Mouse (Mus musculus) MEL (cell line): ENCODE data around the gene Ezr. TPM values are rescaled to one million over a fixed set of nuclear protein-coding genes. Genes with fewer than 3 reads are reported as not detected.

ENCODE experiments used
- DNase-seq: peaks from one replicate; pipeline ENCODE4 v3.0.0; 2011; ENCODE audit warnings: low read depth, low spot score
- H3K27ac ChIP-seq: 2 replicates; pipeline ENCODE4 v1.5.1; 2012; ENCODE audit warnings: low read depth, mild to moderate bottlenecking, control low read depth, low read length, moderate library complexity; ENCODE audit not compliant: control insufficient read depth
- H3K27me3 ChIP-seq, 2 experiments: fragments of 150-350 bp in 1 of 2; sonication (generic) in 1 of 2; 2 replicates each; pipeline ENCODE4 v1.6.1; 2012; ENCODE audit warnings: low read length in 2 of 2, mild to moderate bottlenecking in 2 of 2, improper control_type of control experiment in 1 of 2, moderate library complexity in 1 of 2; ENCODE audit not compliant: insufficient read depth in 2 of 2, control insufficient read depth in 1 of 2
- H3K36me3 ChIP-seq, 2 experiments: 2 replicates each; pipeline ENCODE4 v1.6.1; 2012 to 2014; ENCODE audit warnings: low read length in 2 of 2, improper control_type of control experiment in 1 of 2, inconsistent platforms in 1 of 2, mild to moderate bottlenecking in 1 of 2; ENCODE audit not compliant: insufficient read depth in 2 of 2, control insufficient read depth in 1 of 2
- H3K4me1 ChIP-seq, 2 experiments: fragments of 150-350 bp in 1 of 2; sonication (generic) in 1 of 2; 2 replicates each; pipeline ENCODE4 v1.6.1; 2012; ENCODE audit warnings: low read length in 2 of 2, improper control_type of control experiment in 1 of 2, mild to moderate bottlenecking in 1 of 2; ENCODE audit not compliant: insufficient read depth in 2 of 2, control insufficient read depth in 1 of 2
- H3K4me3 ChIP-seq, 2 experiments: fragments of 150-350 bp in 1 of 2; sonication (generic) in 1 of 2; 2 replicates each; pipeline ENCODE4 v1.5.1; 2012; ENCODE audit warnings: low read depth in 2 of 2, low read length in 2 of 2, mild to moderate bottlenecking in 2 of 2, moderate library complexity in 2 of 2, control low read depth in 1 of 2, improper control_type of control experiment in 1 of 2; ENCODE audit not compliant: control insufficient read depth in 1 of 2, insufficient read depth in 1 of 2
- H3K79me2 ChIP-seq: 2 replicates; pipeline ENCODE4 v1.6.1; 2012; ENCODE audit warnings: mild to moderate bottlenecking, low read length, moderate library complexity; ENCODE audit not compliant: control insufficient read depth, poor library complexity, insufficient read depth
- H3K9ac ChIP-seq: 2 replicates; pipeline ENCODE4 v1.6.1; 2012; ENCODE audit warnings: low read depth, mild to moderate bottlenecking, control low read depth, low read length, moderate library complexity; ENCODE audit not compliant: control insufficient read depth, poor library complexity, severe bottlenecking
- H3K9me3 ChIP-seq: fragments of 150-350 bp; sonication (generic); replicated peaks from 2 replicates; pipeline ENCODE4 v1.6.1; 2012; ENCODE audit warnings: mild to moderate bottlenecking, low read length, improper control_type of control experiment, moderate library complexity; ENCODE audit not compliant: insufficient read depth
- E2F4 ChIP-seq: IDR thresholded peaks from 2 replicates; pipeline ENCODE4 v1.6.1; 2011; ENCODE audit warnings: low read depth, low read length, improper control_type of control experiment, borderline replicate concordance
- ETS1 ChIP-seq: IDR thresholded peaks from 2 replicates; pipeline ENCODE4 v1.6.1; 2012; ENCODE audit warnings: low read depth, mild to moderate bottlenecking, inconsistent platforms, low read length, improper control_type of control experiment, moderate library complexity
- GABPA ChIP-seq: IDR thresholded peaks from 2 replicates; pipeline ENCODE4 v1.6.1; 2012; ENCODE audit warnings: low read depth, mild to moderate bottlenecking, inconsistent platforms, low read length, improper control_type of control experiment, moderate library complexity
- KAT2A ChIP-seq: conservative IDR thresholded peaks from 2 replicates; pipeline ENCODE4 v1.6.1; 2012; ENCODE audit warnings: low read depth, low read length, improper control_type of control experiment, inconsistent platforms
- MEF2A ChIP-seq: IDR thresholded peaks from 2 replicates; pipeline ENCODE4 v1.6.1; 2014; ENCODE audit warnings: low read depth, mild to moderate bottlenecking, inconsistent platforms, low read length, improper control_type of control experiment; ENCODE audit not compliant: poor library complexity, insufficient replicate concordance, severe bottlenecking; ENCODE audit errors: extremely low read depth
- MXI1 ChIP-seq: IDR thresholded peaks from 2 replicates; pipeline ENCODE4 v1.6.1; 2011; ENCODE audit warnings: mild to moderate bottlenecking, low read depth, low read length, improper control_type of control experiment
- MYC ChIP-seq: IDR thresholded peaks from 2 replicates; pipeline ENCODE4 v1.6.1; 2011; ENCODE audit warnings: low read depth, mild to moderate bottlenecking, low read length, improper control_type of control experiment, moderate library complexity
- NELFE ChIP-seq: IDR thresholded peaks from 2 replicates; pipeline ENCODE4 v1.6.1; 2011; ENCODE audit warnings: low read depth, low read length, improper control_type of control experiment
- POLR2A ChIP-seq, 2 experiments: IDR thresholded peaks; 2 replicates each; pipeline ENCODE4 v1.6.1; 2011 to 2012; ENCODE audit warnings: low read length in 2 of 2, mild to moderate bottlenecking in 2 of 2, control low read depth in 1 of 2, improper control_type of control experiment in 1 of 2, low read depth in 1 of 2, moderate library complexity in 1 of 2; ENCODE audit not compliant: control insufficient read depth in 1 of 2, insufficient read depth in 1 of 2, poor library complexity in 1 of 2
- RCOR1 ChIP-seq: IDR thresholded peaks from 2 replicates; pipeline ENCODE4 v1.6.1; 2012; ENCODE audit warnings: low read depth, mild to moderate bottlenecking, inconsistent platforms, low read length, improper control_type of control experiment
- SMC3 ChIP-seq: IDR thresholded peaks from 2 replicates; pipeline ENCODE4 v1.6.1; 2011; ENCODE audit warnings: low read depth, low read length, improper control_type of control experiment
- USF2 ChIP-seq, 2 experiments: IDR thresholded peaks; 2 replicates each; pipeline ENCODE4 v1.6.1; 2011 to 2012; ENCODE audit warnings: improper control_type of control experiment in 2 of 2, low read length in 2 of 2, borderline replicate concordance in 1 of 2, inconsistent platforms in 1 of 2, low read depth in 1 of 2, mild to moderate bottlenecking in 1 of 2; ENCODE audit not compliant: insufficient read depth in 1 of 2
- ZC3H11A ChIP-seq: IDR thresholded peaks from 2 replicates; pipeline ENCODE4 v1.6.1; 2012; ENCODE audit warnings: low read depth, mild to moderate bottlenecking, inconsistent platforms, low read length, improper control_type of control experiment
- polyA plus RNA-seq, 2 experiments: library from polyadenylated mRNA; stranded (reverse) in 1 of 2; unstranded in 1 of 2; fragments of >175 nt in 1 of 2; fragments of >200 nt in 1 of 2; gene quantifications; 2 replicates each; pipeline versions ENCODE4 v1.2.1 to v1.2.4; 2012; ENCODE audit warnings: low replicate concordance in 2 of 2, low read depth in 1 of 2; ENCODE audit not compliant: insufficient read length in 2 of 2, insufficient read depth in 1 of 2, missing spikeins in 1 of 2
- total RNA-seq: library from RNA; depleted of rRNA; stranded (reverse); fragments of 300-350 nt; gene quantifications from 2 replicates; pipeline ENCODE4 v1.2.3, GENCODE M21; 2012

Ezr gene
- total and polyA plus RNA-seq, 3 experiments, result 48.7 to 88.7 TPM; not detected in 1

GRCm38 (mm10) chr17:6789103-6789502 is 6.5 kb upstream of the Ezr start:
- Histone ChIP-seq H3K4me3 (no peak overlapping the region), H3K79me2 (no peaks in the 10 kb centered on the region), H3K27me3 (no peaks in the 10 kb centered on the region), H3K9ac (no peak overlapping the region), H3K27ac (no peak overlapping the region), H3K4me1 (0 out of 4 replicates have a peak, but pooled peaks cover 0 to 2% of the 10 kb centered on the region in 2 experiments), H3K9me3 (no peaks in the 10 kb centered on the region), H3K36me3 (no peaks in the 10 kb centered on the region)
- TF ChIP-seq RCOR1 (no peak), MXI1 (no peak), NELFE (no peak), KAT2A (no peak), GABPA (no peak)
- no peak for DNase-seq

GRCm38 (mm10) chr17:6787241-6787640 is 4.7 kb upstream of the Ezr start:
- H3K4me3 ChIP-seq, result no peak overlapping the region

GRCm38 (mm10) chr17:6783756-6784357 is 1.3 kb upstream of the Ezr start:
- no peaks in the 10 kb centered on the region for H3K9me3 ChIP-seq

More at GRCm38 (mm10) chr17:6787241-6787640, 4.7 kb upstream of the Ezr start:
- Histone ChIP-seq H3K79me2 (peaks cover 5% of the 10 kb centered on the region), H3K4me1 (peaks cover 0 to 5% of the 10 kb centered on the region in 2 experiments; a peak in 2 of 4 replicates), H3K36me3 (peaks cover 0 to 5% of the 10 kb centered on the region in 2 experiments; a peak in 1 of 4 replicates), H3K27ac (no peak overlapping the region), H3K9ac (no peak overlapping the region), H3K9me3 (no peaks in the 10 kb centered on the region), H3K27me3 (no peaks in the 10 kb centered on the region)
- TF ChIP-seq MYC, result no peak
- no peak for TF ChIP-seq SMC3
- no peak for TF ChIP-seq ETS1
- TF ChIP-seq E2F4, result no peak
- no peak for TF ChIP-seq ZC3H11A
- TF ChIP-seq USF2 (IDR thresholded peaks at IDR 0.05; ENCODE audit: borderline replicate concordance in 1 of 2, insufficient read depth in 1 of 2, low read depth in 1 of 2, low read length in 2 of 2), result no peak
- no peak for DNase-seq

More at GRCm38 (mm10) chr17:6783756-6784357, 1.3 kb upstream of the Ezr start:
- Histone ChIP-seq H3K27ac (0 out of 2 replicates have a peak overlapping the region, but pooled peaks have one; percentile 0), H3K79me2 (peaks cover 31% of the 10 kb centered on the region), H3K4me3 (peak overlapping the region; percentile 90 to 99), H3K27me3 (no peaks in the 10 kb centered on the region), H3K4me1 (peaks cover 7% of the 10 kb centered on the region in 2 experiments; a peak in 3 of 4 replicates), H3K36me3 (peaks cover 0 to 12% of the 10 kb centered on the region in 2 experiments; a peak in 2 of 4 replicates), H3K9ac (peak overlapping the region; percentile 95)
- DNase-seq, result no peak
- TF ChIP-seq GABPA (no peak), MEF2A (no peak), POLR2A (IDR thresholded peaks at IDR 0.05; ENCODE audit: control insufficient read depth in 1 of 2, insufficient read depth in 1 of 2, low read depth in 1 of 2, low read length in 2 of 2, poor library complexity in 1 of 2) (no peak)
